Mouse (Mus musculus): ENCODE data around the gene Twf2. TPM values are rescaled to one million over a fixed set of nuclear protein-coding genes. Genes with fewer than 3 reads are reported as not detected.
A peak's percentile ranks its signal among the peaks of the same experiment; 100 is the strongest.

Twf2 gene
- polyA plus RNA-seq, 1 experiment from 2014 or later, result 51.8 TPM

DNA sequence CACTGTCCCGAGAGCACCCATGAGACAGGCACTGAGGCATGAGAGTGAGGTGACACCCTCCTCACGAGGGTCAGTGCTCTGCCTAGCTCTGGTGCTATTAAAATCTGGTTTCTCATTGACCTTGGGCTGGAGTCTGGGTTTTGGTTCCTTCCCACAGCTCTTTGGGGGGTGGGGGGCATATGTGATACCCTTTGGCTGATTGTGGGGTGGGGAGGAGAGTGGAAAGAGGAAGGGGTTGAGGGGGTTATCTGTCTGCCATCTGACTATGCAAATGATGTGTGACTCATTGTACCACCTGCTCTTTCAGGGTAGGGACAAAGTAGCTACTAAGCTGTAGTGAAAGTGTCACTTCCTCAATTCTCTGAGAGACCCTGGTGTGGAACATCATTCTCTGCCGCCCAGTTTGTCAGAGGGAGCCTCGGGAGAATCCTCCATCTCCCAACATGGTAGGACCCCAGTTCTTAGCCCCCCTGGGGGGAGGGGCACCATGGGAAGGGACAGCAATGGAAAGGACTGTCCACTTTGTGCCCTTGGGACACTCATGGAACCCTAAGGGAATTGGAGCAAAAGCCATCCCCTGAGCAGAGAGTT lies 19.4 kb downstream of the Twf2 start, which contains the start of gene Tlr9:
Tlr9 (plus strand) TSS at position 338 of the 591 bp plus-strand sequence.
- Histone ChIP-seq H3K9ac (no peak within 1 kb of the TSS), H3K4me1 (peaks cover 11% of the 10 kb centered on the region; the same call in 1 of the 2 replicates), H3K27me3 (replicated peaks) (no peaks in the 10 kb centered on the region), H3K9me3 (no peaks in the 10 kb centered on the region), H3K4me3 (no peak within 1 kb of the TSS), H3K36me3 (replicated peaks) (no peaks in the 10 kb centered on the region), H3K4me2 (no peak within 1 kb of the TSS), H3K27ac (no peak within 1 kb of the TSS)
- 82% methylated on average over 4 of the region's 4 CpGs for WGBS
- no peak for ATAC-seq (replicated peaks)

DNA sequence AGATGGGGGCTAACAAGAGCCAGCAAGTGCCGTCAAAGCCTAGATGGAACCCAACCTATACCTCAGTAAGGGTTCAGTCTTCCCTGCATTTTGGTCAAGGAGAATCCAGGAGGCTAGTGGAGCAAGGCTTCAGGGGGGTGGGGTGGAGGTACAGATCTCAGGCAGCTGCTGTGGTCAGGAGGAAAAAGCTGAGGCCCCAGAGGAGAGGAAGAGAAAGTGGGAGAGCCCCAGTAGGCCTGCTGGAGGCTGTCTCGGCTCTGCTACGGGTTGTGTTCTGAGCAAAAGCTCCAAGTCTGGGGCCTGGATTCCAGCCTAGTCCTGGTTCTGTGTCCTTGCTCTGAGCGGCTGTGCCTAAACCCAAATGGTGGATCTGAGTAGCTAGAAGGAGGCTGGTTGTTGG lies 20.1 kb downstream of the Twf2 start:
- Histone ChIP-seq H3K9me3 (no peaks in the 10 kb centered on the region), H3K27me3 (replicated peaks) (no peaks in the 10 kb centered on the region), H3K27ac (no peak overlapping the region), H3K4me3 (no peak overlapping the region), H3K4me1 (peaks cover 11% of the 10 kb centered on the region; the same call in 1 of the 2 replicates), H3K9ac (no peak overlapping the region), H3K4me2 (no peak overlapping the region), H3K36me3 (replicated peaks) (no peaks in the 10 kb centered on the region)
- 87% methylated on average over 4 of the region's 4 CpGs for WGBS
- no peak for ATAC-seq (replicated peaks)

GRCm38 (mm10) chr9:106225469-106226150 lies 22.7 kb downstream of the Twf2 start:
- Histone ChIP-seq H3K9me3 (no peaks in the 10 kb centered on the region), H3K27me3 (replicated peaks) (no peaks in the 10 kb centered on the region), H3K4me3 (peak overlapping the region; percentile 41), H3K4me1 (peaks cover 11% of the 10 kb centered on the region; the same call in 1 of the 2 replicates), H3K9ac (peak overlapping the region; percentile 26; the same call in 1 of the 2 replicates), H3K27ac (peak overlapping the region; percentile 64; the same call in 1 of the 2 replicates), H3K4me2 (peak overlapping the region; percentile 74), H3K36me3 (replicated peaks) (no peaks in the 10 kb centered on the region)
- ATAC-seq (replicated peaks), result peak; percentile 51; the same call in 1 of the 2 replicates
- WGBS, result 58% methylated on average over 24 of the region's 24 CpGs

GRCm38 (mm10) chr9:106226151-106226682 lies 23.3 kb downstream of the Twf2 start:
- WGBS, result 7% methylated on average over 34 of the region's 34 CpGs

GRCm38 (mm10) chr9:106227790-106228429 lies 25.0 kb downstream of the Twf2 start:
- no peak for ATAC-seq (replicated peaks)

More at GRCm38 (mm10) chr9:106226151-106226682, 23.3 kb downstream of the Twf2 start:
- Histone ChIP-seq H3K4me2 (peak overlapping the region; percentile 74), H3K36me3 (replicated peaks) (no peaks in the 10 kb centered on the region), H3K27ac (peak overlapping the region; percentile 64), H3K27me3 (replicated peaks) (no peaks in the 10 kb centered on the region), H3K4me3 (peak overlapping the region; percentile 41), H3K9ac (peak overlapping the region; percentile 26; the same call in 1 of the 2 replicates), H3K9me3 (no peaks in the 10 kb centered on the region), H3K4me1 (peaks cover 11% of the 10 kb centered on the region; the same call in 1 of the 2 replicates)
- ATAC-seq (replicated peaks), result peak; percentile 79

GRCm38 (mm10) chr9:106230051-106230733 lies 27.3 kb downstream of the Twf2 start:
- no peak for ATAC-seq (replicated peaks)
- no peak overlapping the region for H3K4me3 ChIP-seq
- no peak overlapping the region for H3K9ac ChIP-seq
- 85% methylated on average over 9 of the region's 9 CpGs for WGBS
- H3K36me3 ChIP-seq (replicated peaks), result peaks cover 17% of the 10 kb centered on the region; the same call in 1 of the 2 replicates
- no peak overlapping the region for H3K27ac ChIP-seq
- no peaks in the 10 kb centered on the region for H3K27me3 ChIP-seq (replicated peaks)
- H3K9me3 ChIP-seq, result no peaks in the 10 kb centered on the region
- H3K4me1 ChIP-seq, result peaks cover 11% of the 10 kb centered on the region; the same call in 1 of the 2 replicates
- no peak overlapping the region for H3K4me2 ChIP-seq

More at GRCm38 (mm10) chr9:106227790-106228429, 25.0 kb downstream of the Twf2 start:
- Histone ChIP-seq H3K9ac (no peak overlapping the region), H3K4me1 (peaks cover 11% of the 10 kb centered on the region; the same call in 1 of the 2 replicates), H3K9me3 (no peaks in the 10 kb centered on the region), H3K4me2 (no peak overlapping the region), H3K4me3 (no peak overlapping the region), H3K27ac (no peak overlapping the region), H3K27me3 (replicated peaks) (no peaks in the 10 kb centered on the region), H3K36me3 (replicated peaks) (no peaks in the 10 kb centered on the region)
- 73% methylated on average over 8 of the region's 8 CpGs for WGBS

- Histone ChIP-seq H3K27me3 (replicated peaks) (no peaks in the 10 kb centered on the region), H3K4me1 (peaks cover 9% of the 10 kb centered on the region; the same call in 1 of the 2 replicates), H3K9ac (no peak overlapping the region), H3K27ac (no peak overlapping the region), H3K4me3 (no peak overlapping the region), H3K9me3 (no peaks in the 10 kb centered on the region), H3K36me3 (replicated peaks) (peaks cover 23% of the 10 kb centered on the region; the same call in 1 of the 2 replicates), H3K4me2 (no peak overlapping the region)
- no peak for ATAC-seq (replicated peaks)
- WGBS, result 59% methylated on average over 3 of the region's 3 CpGs
Measured at GRCm38 (mm10) chr9:106230734-106231106, 27.8 kb downstream of the Twf2 start.

DNA sequence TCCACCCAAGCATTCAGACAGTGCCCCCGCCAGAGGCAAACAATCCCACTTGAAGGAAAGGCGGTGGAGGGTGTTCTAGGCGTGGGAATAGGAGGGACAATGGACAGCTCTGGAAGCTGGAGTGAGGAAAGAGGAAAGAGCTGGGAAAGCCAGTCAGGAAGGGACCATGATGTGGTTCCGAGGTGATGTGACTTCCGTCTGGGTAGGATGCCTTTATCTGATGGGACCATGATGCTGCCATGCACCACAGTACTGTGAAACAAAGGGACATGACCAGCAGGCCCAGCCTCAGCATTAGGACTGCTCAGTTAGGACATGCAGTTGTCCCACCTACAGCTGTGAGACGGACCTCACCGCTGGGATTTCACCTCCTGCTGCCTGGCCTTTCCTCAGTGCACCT lies 28.3 kb downstream of the Twf2 start:
- Histone ChIP-seq H3K27me3 (replicated peaks) (no peaks in the 10 kb centered on the region), H3K36me3 (replicated peaks) (peaks cover 25% of the 10 kb centered on the region; the same call in 1 of the 2 replicates), H3K4me2 (no peak overlapping the region), H3K9me3 (no peaks in the 10 kb centered on the region), H3K9ac (no peak overlapping the region), H3K4me3 (no peak overlapping the region), H3K27ac (no peak overlapping the region), H3K4me1 (peaks cover 4% of the 10 kb centered on the region; the same call in 1 of the 2 replicates)
- 83% methylated on average over 7 of the region's 7 CpGs for WGBS
- ATAC-seq (replicated peaks), result no peak

GRCm38 (mm10) chr9:106231816-106232215 lies 28.9 kb downstream of the Twf2 start:
- H3K4me3 ChIP-seq, result no peak overlapping the region
- H3K9ac ChIP-seq, result no peak overlapping the region
- H3K9me3 ChIP-seq, result no peaks in the 10 kb centered on the region
- no peak overlapping the region for H3K4me2 ChIP-seq
- peaks cover 31% of the 10 kb centered on the region; the same call in 1 of the 2 replicates for H3K36me3 ChIP-seq (replicated peaks)
- WGBS, result 82% methylated on average over 4 of the region's 4 CpGs
- no peaks in the 10 kb centered on the region for H3K27me3 ChIP-seq (replicated peaks)
- no peak overlapping the region for H3K27ac ChIP-seq
- no peak for ATAC-seq (replicated peaks)
- no peaks in the 10 kb centered on the region for H3K4me1 ChIP-seq

GRCm38 (mm10) chr9:106232956-106233355 lies 30.0 kb downstream of the Twf2 start:
- no peak overlapping the region for H3K4me2 ChIP-seq
- no peaks in the 10 kb centered on the region for H3K27me3 ChIP-seq (replicated peaks)
- H3K4me1 ChIP-seq, result no peaks in the 10 kb centered on the region
- WGBS, result 94% methylated on average over 3 of the region's 3 CpGs
- H3K27ac ChIP-seq, result no peak overlapping the region
- ATAC-seq (replicated peaks), result no peak
- peaks cover 41% of the 10 kb centered on the region for H3K36me3 ChIP-seq (replicated peaks)
- no peak overlapping the region for H3K4me3 ChIP-seq
- no peaks in the 10 kb centered on the region for H3K9me3 ChIP-seq
- no peak overlapping the region for H3K9ac ChIP-seq

GRCm38 (mm10) chr9:106233953-106234352 lies 31.0 kb downstream of the Twf2 start:
- Histone ChIP-seq H3K9ac (no peak overlapping the region), H3K9me3 (no peaks in the 10 kb centered on the region), H3K4me2 (no peak overlapping the region), H3K4me1 (no peaks in the 10 kb centered on the region), H3K36me3 (replicated peaks) (peaks cover 51% of the 10 kb centered on the region), H3K27ac (no peak overlapping the region), H3K27me3 (replicated peaks) (no peaks in the 10 kb centered on the region), H3K4me3 (no peak overlapping the region)
- ATAC-seq (replicated peaks), result no peak
- WGBS, result 80% methylated on average over 6 of the region's 6 CpGs

Data from midbrain, embryonic 15.5 days (tissue).